Mouse (Mus musculus): ENCODE results near the gene Cplx1. TPM values are rescaled to one million over a fixed set of nuclear protein-coding genes. Genes with fewer than 3 reads are reported as not detected.

Cplx1 gene
- polyA plus RNA-seq, 1 experiment: not detected

GRCm38 (mm10) chr5:108550207-108550594 is 377 bp upstream of the Cplx1 start:
- TF ChIP-seq TCF12 (IDR thresholded peaks at IDR 0.05; ENCODE audit: insufficient read depth, poor library complexity, severe bottlenecking) (no peak), MYOD1 (IDR thresholded peaks at IDR 0.05; ENCODE audit: control insufficient read depth in 1 of 3, insufficient read length in 2 of 3, low read depth in 2 of 3) (no peak), USF1 (IDR thresholded peaks at IDR 0.05; ENCODE audit: low read depth) (no peak), MAX (IDR thresholded peaks at IDR 0.05; ENCODE audit: low read depth) (no peak), TCF3 (IDR thresholded peaks at IDR 0.05; ENCODE audit: insufficient read length, low read depth) (no peak), CEBPB (IDR thresholded peaks at IDR 0.05; ENCODE audit: insufficient read depth, poor library complexity, severe bottlenecking) (no peak), MYOG (IDR thresholded peaks at IDR 0.05; ENCODE audit: control insufficient read depth in 1 of 3, insufficient read depth in 1 of 3, insufficient read length in 2 of 3, low read depth in 2 of 3) (no peak), REST (IDR thresholded peaks at IDR 0.05; ENCODE audit: insufficient read depth, insufficient read length) (no peak), SRF (IDR thresholded peaks at IDR 0.05; ENCODE audit: control insufficient read depth, insufficient read length, low read depth) (no peak), POLR2AphosphoS2 (IDR thresholded peaks at IDR 0.05; ENCODE audit: insufficient read length, low read depth) (no peak), POLR2A (IDR thresholded peaks at IDR 0.05; ENCODE audit: insufficient read length, low read depth) (no peak), E2F4 (IDR thresholded peaks at IDR 0.05; ENCODE audit: insufficient read depth) (no peak)
- Histone ChIP-seq H3K27me3 (ENCODE audit: control insufficient read depth, insufficient read depth, insufficient read length) (peaks cover 15% of the 10 kb centered on the region), H3K79me2 (ENCODE audit: control insufficient read depth, insufficient read depth) (no peaks in the 10 kb centered on the region), H3K36me3 (ENCODE audit: control insufficient read depth, insufficient read depth) (no peaks in the 10 kb centered on the region), H3ac (ENCODE audit: control insufficient read depth, insufficient read length) (no peak overlapping the region), H3K4me2 (ENCODE audit: low read depth) (no peak overlapping the region), H3K4me3 (no peak overlapping the region)

- TF ChIP-seq USF1 (IDR thresholded peaks at IDR 0.05; ENCODE audit: low read depth): no peak
- no peak for TF ChIP-seq POLR2AphosphoS2 (IDR thresholded peaks at IDR 0.05; ENCODE audit: insufficient read length, low read depth)
- no peak for TF ChIP-seq MAX (IDR thresholded peaks at IDR 0.05; ENCODE audit: low read depth)
- TF ChIP-seq SRF (IDR thresholded peaks at IDR 0.05; ENCODE audit: control insufficient read depth, insufficient read length, low read depth): no peak
- Histone ChIP-seq H3K4me2 (ENCODE audit: low read depth) (no peak overlapping the region), H3K4me3 (no peak overlapping the region), H3K79me2 (ENCODE audit: control insufficient read depth, insufficient read depth) (no peaks in the 10 kb centered on the region), H3ac (ENCODE audit: control insufficient read depth, insufficient read length) (no peak overlapping the region), H3K36me3 (ENCODE audit: control insufficient read depth, insufficient read depth) (no peaks in the 10 kb centered on the region), H3K27me3 (ENCODE audit: control insufficient read depth, insufficient read depth, insufficient read length) (peaks cover 16% of the 10 kb centered on the region)
Measured at GRCm38 (mm10) chr5:108549137-108549488, 711 bp downstream of the Cplx1 start.

GRCm38 (mm10) chr5:108547636-108548035 is 2.2 kb downstream of the Cplx1 start:
- Histone ChIP-seq H3ac (ENCODE audit: control insufficient read depth, insufficient read length) (no peak overlapping the region), H3K36me3 (ENCODE audit: control insufficient read depth, insufficient read depth) (no peaks in the 10 kb centered on the region), H3K4me2 (ENCODE audit: low read depth) (no peak overlapping the region), H3K4me3 (no peak overlapping the region), H3K27me3 (ENCODE audit: control insufficient read depth, insufficient read depth, insufficient read length) (peaks cover 23% of the 10 kb centered on the region), H3K79me2 (ENCODE audit: control insufficient read depth, insufficient read depth) (no peaks in the 10 kb centered on the region)
- TF ChIP-seq MAX (IDR thresholded peaks at IDR 0.05; ENCODE audit: low read depth) (no peak), REST (IDR thresholded peaks at IDR 0.05; ENCODE audit: insufficient read depth, insufficient read length) (no peak), POLR2A (IDR thresholded peaks at IDR 0.05; ENCODE audit: insufficient read length, low read depth) (no peak), TCF3 (IDR thresholded peaks at IDR 0.05; ENCODE audit: insufficient read length, low read depth) (no peak), MYOG (IDR thresholded peaks at IDR 0.05; ENCODE audit: control insufficient read depth in 1 of 3, insufficient read depth in 1 of 3, insufficient read length in 2 of 3, low read depth in 2 of 3) (no peak), SRF (IDR thresholded peaks at IDR 0.05; ENCODE audit: control insufficient read depth, insufficient read length, low read depth) (no peak), CEBPB (IDR thresholded peaks at IDR 0.05; ENCODE audit: insufficient read depth, poor library complexity, severe bottlenecking) (no peak), POLR2AphosphoS2 (IDR thresholded peaks at IDR 0.05; ENCODE audit: insufficient read length, low read depth) (no peak), E2F4 (IDR thresholded peaks at IDR 0.05; ENCODE audit: insufficient read depth) (no peak), TCF12 (IDR thresholded peaks at IDR 0.05; ENCODE audit: insufficient read depth, poor library complexity, severe bottlenecking) (no peak), USF1 (IDR thresholded peaks at IDR 0.05; ENCODE audit: low read depth) (no peak), MYOD1 (IDR thresholded peaks at IDR 0.05; ENCODE audit: control insufficient read depth in 1 of 3, insufficient read length in 2 of 3, low read depth in 2 of 3) (no peak)

- Histone ChIP-seq H3K79me2 (ENCODE audit: control insufficient read depth, insufficient read depth) (no peaks in the 10 kb centered on the region), H3K4me3 (no peak overlapping the region), H3ac (ENCODE audit: control insufficient read depth, insufficient read length) (no peak overlapping the region), H3K27me3 (ENCODE audit: control insufficient read depth, insufficient read depth, insufficient read length) (peaks cover 8% of the 10 kb centered on the region), H3K4me2 (ENCODE audit: low read depth) (no peak overlapping the region), H3K36me3 (ENCODE audit: control insufficient read depth, insufficient read depth) (no peaks in the 10 kb centered on the region)
- TF ChIP-seq SRF (IDR thresholded peaks at IDR 0.05; ENCODE audit: control insufficient read depth, insufficient read length, low read depth) (no peak), REST (IDR thresholded peaks at IDR 0.05; ENCODE audit: insufficient read depth, insufficient read length) (no peak), POLR2A (IDR thresholded peaks at IDR 0.05; ENCODE audit: insufficient read length, low read depth) (no peak), USF1 (IDR thresholded peaks at IDR 0.05; ENCODE audit: low read depth) (no peak), TCF3 (IDR thresholded peaks at IDR 0.05; ENCODE audit: insufficient read length, low read depth) (no peak), TCF12 (IDR thresholded peaks at IDR 0.05; ENCODE audit: insufficient read depth, poor library complexity, severe bottlenecking) (no peak), CEBPB (IDR thresholded peaks at IDR 0.05; ENCODE audit: insufficient read depth, poor library complexity, severe bottlenecking) (no peak), MYOD1 (IDR thresholded peaks at IDR 0.05; ENCODE audit: control insufficient read depth in 1 of 3, insufficient read length in 2 of 3, low read depth in 2 of 3) (no peak), MAX (IDR thresholded peaks at IDR 0.05; ENCODE audit: low read depth) (no peak), POLR2AphosphoS2 (IDR thresholded peaks at IDR 0.05; ENCODE audit: insufficient read length, low read depth) (no peak), E2F4 (IDR thresholded peaks at IDR 0.05; ENCODE audit: insufficient read depth) (no peak), MYOG (IDR thresholded peaks at IDR 0.05; ENCODE audit: control insufficient read depth in 1 of 3, insufficient read depth in 1 of 3, insufficient read length in 2 of 3, low read depth in 2 of 3) (no peak)
Measured at GRCm38 (mm10) chr5:108543516-108544291, 6.1 kb downstream of the Cplx1 start.
